Mouse (Mus musculus) small intestine, adult 2 months (tissue): ENCODE results near the gene Olfr849. TPM values are rescaled to one million over a fixed set of nuclear protein-coding genes. Genes with fewer than 3 reads are reported as not detected.

Experiments used
- H3K27ac ChIP-seq: fragments of 200-500 bp; 2 replicates; pipeline ENCODE4 v1.5.1; 2012; ENCODE audit warnings: low read depth, low read length, control low read depth, inconsistent platforms; ENCODE audit not compliant: insufficient read depth
- H3K27me3 ChIP-seq: fragments of 200-500 bp; 2 replicates; pipeline ENCODE4 v1.6.1; 2012; ENCODE audit warnings: mild to moderate bottlenecking, moderate library complexity, low read length, inconsistent platforms; ENCODE audit not compliant: control insufficient read depth, insufficient read depth
- H3K36me3 ChIP-seq: fragments of 200-500 bp; 2 replicates; pipeline ENCODE4 v1.6.1; 2012; ENCODE audit warnings: mild to moderate bottlenecking, low read length, control low read depth, inconsistent platforms; ENCODE audit not compliant: control insufficient read depth, insufficient read depth
- H3K4me1 ChIP-seq: fragments of 200-500 bp; 2 replicates; pipeline ENCODE4 v1.6.1; 2012; ENCODE audit warnings: low read length, inconsistent platforms, mixed read lengths; ENCODE audit not compliant: control insufficient read depth, insufficient read depth, insufficient read length
- H3K4me3 ChIP-seq: fragments of 200-500 bp; 2 replicates; pipeline ENCODE4 v1.5.1; 2012; ENCODE audit warnings: low read depth, mild to moderate bottlenecking, control low read depth, inconsistent platforms, low read length, moderate library complexity
- CTCF ChIP-seq: fragments of 200-500 bp; IDR thresholded peaks from 2 replicates; pipeline ENCODE4 v1.5.1; 2012; ENCODE audit warnings: low read depth, mild to moderate bottlenecking, control low read depth, inconsistent platforms, low read length, moderate library complexity, mixed read lengths; ENCODE audit not compliant: insufficient replicate concordance, insufficient read length; ENCODE audit errors: extremely low read depth
- POLR2A ChIP-seq: fragments of 200-500 bp; IDR thresholded peaks from 2 replicates; pipeline ENCODE4 v1.6.1; 2012; ENCODE audit warnings: low read depth, mild to moderate bottlenecking, control low read depth, inconsistent platforms, low read length, moderate library complexity
- WGBS: fragments of 180-500 bp; shearing (Covaris S2); methylation state at CpG from one replicate; pipeline ENCODE4 v1.1.7; 2018; 5-methylcytosine and 5-hydroxymethylcytosine counted together
- polyA plus RNA-seq: library from polyadenylated mRNA; depleted of rRNA; stranded (reverse); fragments of >200 nt; gene quantifications from 2 replicates; pipeline ENCODE4 v1.2.3, GENCODE M21; 2012; rRNA removed

The Olfr849 gene
- polyA plus RNA-seq, result not detected in 2 replicates

- TF ChIP-seq POLR2A (no peak), CTCF (no peak)
Measured at GRCm38 (mm10) chr9:19439966-19440365, at the start of gene Olfr849. Gene Olfr849 (plus strand): TSS chr9:19440266.

DNA sequence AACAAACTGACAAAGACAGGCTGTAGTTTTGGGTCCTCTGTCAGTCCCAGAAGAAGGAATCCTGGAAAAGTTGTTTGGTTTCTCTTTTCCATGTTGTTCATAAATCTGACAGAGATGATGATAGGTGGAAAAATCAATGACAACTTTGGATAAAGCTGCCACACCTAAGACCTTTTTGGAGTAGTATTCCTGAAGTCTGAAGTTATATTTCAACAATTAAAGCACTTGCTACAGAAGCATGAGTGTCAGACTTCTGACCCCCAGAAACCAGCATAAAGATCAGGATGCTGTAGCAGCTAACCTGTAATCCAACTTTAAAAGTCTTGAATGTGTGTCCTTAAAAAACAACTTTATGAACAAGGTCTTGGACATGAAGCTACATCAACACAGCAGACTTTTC is 38.1 kb downstream of the Olfr849 start, which contains the start of gene Olfr850:
TSS of gene Olfr850 (minus strand) at position 101 of the 400 bp plus-strand sequence.
- no peaks in the 10 kb centered on the region for H3K27me3 ChIP-seq
- H3K36me3 ChIP-seq, result no peaks in the 10 kb centered on the region
- no peak within 1 kb of the TSS for H3K4me3 ChIP-seq
- no peaks in the 10 kb centered on the region for H3K4me1 ChIP-seq
- no peak within 1 kb of the TSS for H3K27ac ChIP-seq
- TF ChIP-seq CTCF (no peak), POLR2A (no peak)

More at GRCm38 (mm10) chr9:19439966-19440365, at the start of gene Olfr849:
- WGBS, result 77% methylated on average over 2 of the region's 2 CpGs
- H3K4me3 ChIP-seq, result no peak within 1 kb of the TSS
- H3K4me1 ChIP-seq, result no peaks in the 10 kb centered on the region
- no peaks in the 10 kb centered on the region for H3K36me3 ChIP-seq
- H3K27ac ChIP-seq, result no peak within 1 kb of the TSS
- H3K27me3 ChIP-seq, result no peaks in the 10 kb centered on the region

DNA sequence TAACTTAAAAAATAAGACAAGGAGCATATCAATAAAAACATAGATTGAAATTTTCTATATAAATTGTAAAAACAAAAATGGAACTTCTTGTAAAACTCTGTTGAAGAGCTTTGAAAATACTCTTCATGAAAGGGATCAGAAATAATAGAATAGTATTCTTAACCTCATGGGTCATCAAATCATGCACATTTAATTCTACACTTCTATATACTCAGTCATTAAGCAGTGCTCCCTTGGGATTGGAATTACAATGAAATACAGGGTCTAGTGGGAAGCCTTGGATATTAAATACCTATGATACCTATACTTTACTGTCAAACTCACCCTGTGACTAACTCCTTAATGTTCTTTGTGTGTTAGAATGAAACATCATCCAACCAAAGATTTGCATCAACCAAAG is 52.9 kb downstream of the Olfr849 start, which contains the start of gene Olfr851:
TSS of gene Olfr851 (plus strand) at position 301 of the 400 bp plus-strand sequence.
- Histone ChIP-seq H3K4me1 (no peaks in the 10 kb centered on the region), H3K36me3 (no peaks in the 10 kb centered on the region), H3K4me3 (no peak within 1 kb of the TSS), H3K27ac (no peak within 1 kb of the TSS), H3K27me3 (no peaks in the 10 kb centered on the region)
- no peak for TF ChIP-seq CTCF
- TF ChIP-seq POLR2A, result no peak

Other genes starting within 250 kb of the Olfr849 start
- gene Olfr843, start 188.3 kb upstream of the Olfr849 start, polyA plus RNA-seq, result not detected in 2 replicates
- not detected in 2 replicates for gene Olfr844, start 123.9 kb upstream of the Olfr849 start, polyA plus RNA-seq
- not detected in 2 replicates for gene Olfr845, start 103.8 kb upstream of the Olfr849 start, polyA plus RNA-seq
- not detected in 2 replicates for gene Olfr846, start 76.3 kb upstream of the Olfr849 start, polyA plus RNA-seq
- gene Olfr847, start 61.6 kb upstream of the Olfr849 start, polyA plus RNA-seq, result not detected in 2 replicates
- not detected in 2 replicates for gene Olfr850, start 38.0 kb downstream of the Olfr849 start, polyA plus RNA-seq
- gene Olfr851, start 53.0 kb downstream of the Olfr849 start, polyA plus RNA-seq, result not detected in 2 replicates
- not detected in 2 replicates for gene Olfr853, start 100.8 kb downstream of the Olfr849 start, polyA plus RNA-seq
- not detected in 2 replicates for gene Olfr854, start 127.1 kb downstream of the Olfr849 start, polyA plus RNA-seq
- gene Olfr855, start 142.4 kb downstream of the Olfr849 start, polyA plus RNA-seq, result not detected in 2 replicates
- 2.0 and 2.2 TPM in 2 replicates for gene Zfp317, start 181.8 kb downstream of the Olfr849 start, polyA plus RNA-seq